Mouse (Mus musculus) lung, embryonic 14.5 days (tissue): ENCODE measurements around the gene Pdzd3. TPM values are rescaled to one million over a fixed set of nuclear protein-coding genes. Genes with fewer than 3 reads are reported as not detected.

ENCODE experiments used
- ATAC-seq: fragments of 200-750 bp; cut with Nextera tagmentation; 2 replicates; pipeline ENCODE4 v1.8.0; 2017; ENCODE audit warnings: mild to moderate bottlenecking, moderate TSS enrichment, moderate library complexity; ENCODE audit not compliant: insufficient read depth
- DNase-seq: peaks from one replicate; pipeline ENCODE4 v3.0.0-alpha.2; 2015
- H3K27ac ChIP-seq: fragments of 300-500 bp; sonication (generic); 2 replicates; pipeline ENCODE4 v1.5.1; 2014; ENCODE audit warnings: low read depth, mild to moderate bottlenecking, moderate library complexity
- H3K27me3 ChIP-seq: fragments of 300-500 bp; sonication (generic); 2 replicates; pipeline ENCODE4 v1.6.1; 2014; ENCODE audit warnings: low read length, control low read depth; ENCODE audit not compliant: insufficient read depth
- H3K36me3 ChIP-seq: fragments of 300-500 bp; sonication (generic); 2 replicates; pipeline ENCODE4 v1.6.1; 2014; ENCODE audit warnings: control low read depth; ENCODE audit not compliant: insufficient read depth
- H3K4me1 ChIP-seq: fragments of 300-500 bp; sonication (generic); 2 replicates; pipeline ENCODE4 v1.6.1; 2014; ENCODE audit warnings: antibody characterized with exemption, control low read depth; ENCODE audit not compliant: insufficient read depth
- H3K4me2 ChIP-seq: fragments of 300-500 bp; sonication (generic); 2 replicates; pipeline ENCODE4 v1.6.1; 2014; ENCODE audit warnings: mild to moderate bottlenecking
- H3K4me3 ChIP-seq: fragments of 300-500 bp; sonication (generic); 2 replicates; pipeline ENCODE4 v1.5.1; 2014; ENCODE audit warnings: low read depth, low read length
- H3K9ac ChIP-seq: fragments of 300-500 bp; sonication (generic); 2 replicates; pipeline ENCODE4 v1.6.1; 2014
- H3K9me3 ChIP-seq: fragments of 300-500 bp; sonication (generic); 2 replicates; pipeline ENCODE4 v1.6.1; 2016; ENCODE audit warnings: low read depth, low read length, control low read depth
- CTCF ChIP-seq: IDR thresholded peaks from 2 replicates; pipeline ENCODE4 v1.5.1; 2016; ENCODE audit warnings: antibody characterized with exemption, low read depth
- WGBS: fragments of 180-500 bp; shearing (Covaris S2); extraction: QIAGEN DNeasy Blood & Tissue Kit; methylation state at CpG from one replicate; pipeline ENCODE4 v1.1.7; 2014; 5-methylcytosine and 5-hydroxymethylcytosine counted together
- polyA plus RNA-seq: library from polyadenylated mRNA; unstranded; fragments of >200 nt; fragmentation: Nextera tagmentation; extraction: Ambion mirVana; gene quantifications from 2 replicates; pipeline ENCODE4 v1.2.1, GENCODE M21; 2014

Pdzd3 gene
- polyA plus RNA-seq, 1 experiment from 2014 or later: 0.13 TPM

DNA sequence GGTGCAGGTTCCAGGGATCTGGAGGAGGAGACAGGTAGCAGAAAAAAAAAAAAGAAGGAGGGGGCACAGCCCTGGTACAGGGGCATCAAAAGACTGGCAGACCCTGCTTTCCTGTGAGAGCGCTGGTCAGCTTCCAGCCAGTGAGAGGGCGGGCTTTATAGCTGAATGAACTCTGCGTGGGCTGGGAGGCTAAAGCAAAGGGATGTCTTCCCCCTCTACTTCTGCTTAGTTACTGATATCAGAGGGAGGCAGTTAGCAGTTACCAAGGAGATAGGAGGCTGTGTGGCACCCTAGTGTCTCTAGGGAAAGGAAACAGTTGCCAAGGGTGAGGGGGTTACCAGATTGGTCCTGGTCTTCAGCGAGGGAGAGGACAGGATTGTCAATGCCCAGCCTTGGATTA, 826 bp downstream of the Pdzd3 start:
- WGBS: 48% methylated on average over 4 of the region's 4 CpGs
- DNase-seq (no peak), ATAC-seq (no peak)
- no peaks in the 10 kb centered on the region for H3K36me3 ChIP-seq
- H3K9me3 ChIP-seq: no peaks in the 10 kb centered on the region
- H3K4me2 ChIP-seq: no peak overlapping the region
- no peaks in the 10 kb centered on the region for H3K27me3 ChIP-seq
- H3K4me1 ChIP-seq: no peaks in the 10 kb centered on the region
- H3K4me3 ChIP-seq: no peak overlapping the region
- no peak overlapping the region for H3K9ac ChIP-seq
- H3K27ac ChIP-seq: no peak overlapping the region
- no peak for TF ChIP-seq CTCF

DNA sequence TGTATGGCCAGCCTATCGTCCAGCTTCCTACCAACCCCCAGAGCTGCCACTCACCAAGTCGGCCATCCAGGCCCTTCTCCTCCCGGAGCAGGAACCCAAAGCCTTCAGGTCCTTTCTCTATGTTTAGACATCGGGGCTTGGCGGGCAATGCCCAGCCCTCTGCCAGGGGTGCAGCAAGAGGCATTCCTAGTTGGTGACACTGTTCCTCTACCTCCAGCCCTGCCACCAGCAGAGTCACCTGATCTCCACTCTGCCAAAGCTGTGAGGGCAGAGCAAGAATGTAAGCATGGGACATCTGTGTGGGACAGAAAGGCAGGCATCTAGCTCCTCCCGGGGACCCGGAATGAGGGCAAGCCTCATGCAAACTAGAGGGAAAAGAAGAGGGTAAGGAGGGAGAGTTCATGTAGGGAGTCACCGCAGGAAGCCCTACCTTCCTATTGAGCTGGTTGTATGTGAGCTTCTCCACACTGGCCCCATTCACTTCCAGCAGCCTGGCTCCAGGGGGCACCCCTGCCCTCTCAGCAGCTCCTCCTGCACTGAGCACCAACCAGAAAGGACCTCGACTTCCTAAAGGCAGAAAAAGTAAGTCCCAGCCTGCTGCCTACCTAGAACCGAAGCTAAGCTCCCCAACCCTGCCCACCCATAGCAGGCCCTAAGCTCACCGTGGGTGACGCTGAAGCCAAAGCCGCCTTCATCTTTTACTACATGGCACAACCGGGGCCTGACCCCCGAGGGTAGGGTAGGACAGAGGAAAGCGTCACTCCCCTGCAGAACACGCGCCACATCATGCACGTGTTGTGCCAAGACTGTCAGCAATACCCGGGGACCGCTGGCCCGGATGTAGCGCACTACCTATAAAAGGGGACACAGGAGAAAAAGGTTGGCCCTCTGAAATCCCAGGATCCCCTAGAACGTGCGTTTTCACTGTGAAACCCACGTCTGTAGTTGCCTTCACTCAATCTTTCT, 1.8 kb downstream of the Pdzd3 start:
- Histone ChIP-seq H3K36me3 (no peaks in the 10 kb centered on the region), H3K27me3 (no peaks in the 10 kb centered on the region), H3K4me2 (0 out of 2 replicates have a peak overlapping the region, but pooled peaks have one; percentile 23), H3K9me3 (no peaks in the 10 kb centered on the region), H3K4me1 (no peaks in the 10 kb centered on the region), H3K4me3 (no peak overlapping the region), H3K27ac (no peak overlapping the region), H3K9ac (no peak overlapping the region)
- DNase-seq (peak; percentile 82), ATAC-seq (peak; percentile 84)
- TF ChIP-seq CTCF: peak; percentile 73
- WGBS: 43% methylated on average over 26 of the region's 26 CpGs

DNA sequence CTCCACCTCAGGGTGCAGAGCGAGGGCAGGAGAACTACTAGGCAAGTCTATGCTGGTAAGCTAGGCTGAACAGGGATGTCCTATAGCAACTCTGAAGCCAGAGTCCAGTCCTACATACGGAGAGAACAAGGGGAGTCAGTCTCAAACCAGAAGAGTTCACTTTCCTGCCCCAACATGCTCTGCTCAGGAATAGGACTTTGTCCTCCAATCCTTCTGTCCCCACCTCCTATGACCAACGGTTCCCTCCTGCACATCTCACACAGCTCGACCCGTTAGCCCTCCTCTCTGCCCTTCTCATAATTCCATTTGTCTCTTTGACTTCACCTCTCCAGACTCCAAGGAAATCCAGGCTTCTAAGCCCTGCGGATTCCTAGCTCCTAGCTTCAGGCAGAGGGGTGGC, 3.4 kb downstream of the Pdzd3 start:
- WGBS: 71% methylated on average over 6 of the region's 6 CpGs
- H3K4me3 ChIP-seq: no peak overlapping the region
- no peaks in the 10 kb centered on the region for H3K27me3 ChIP-seq
- no peaks in the 10 kb centered on the region for H3K36me3 ChIP-seq
- TF ChIP-seq CTCF: no peak
- H3K9ac ChIP-seq: no peak overlapping the region
- H3K9me3 ChIP-seq: no peaks in the 10 kb centered on the region
- H3K4me2 ChIP-seq: no peak overlapping the region
- no peak overlapping the region for H3K27ac ChIP-seq
- no peaks in the 10 kb centered on the region for H3K4me1 ChIP-seq
- DNase-seq (no peak), ATAC-seq (no peak)

DNA sequence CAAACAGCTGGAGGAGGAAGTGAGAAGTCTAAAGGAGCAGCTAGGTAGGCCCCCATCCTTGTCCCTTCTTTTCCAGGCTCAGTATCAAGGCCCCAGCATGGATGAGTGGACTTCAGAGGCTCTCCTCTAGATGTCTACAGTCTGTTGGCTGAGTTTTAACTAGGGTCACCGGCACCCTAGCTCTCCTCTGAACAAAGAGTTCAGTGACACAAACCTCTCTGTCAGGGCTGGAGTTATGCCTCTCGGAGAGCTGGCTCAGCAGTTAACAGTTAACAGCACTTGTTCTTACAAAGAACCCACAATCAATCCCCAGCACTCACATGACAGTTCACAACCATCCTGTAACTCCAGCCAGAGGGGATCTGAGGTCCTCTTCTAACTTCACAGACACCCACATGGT, 7.7 kb downstream of the Pdzd3 start:
- Histone ChIP-seq H3K27ac (no peak overlapping the region), H3K36me3 (no peaks in the 10 kb centered on the region), H3K9ac (no peak overlapping the region), H3K4me2 (no peak overlapping the region), H3K27me3 (no peaks in the 10 kb centered on the region), H3K4me3 (no peak overlapping the region), H3K9me3 (no peaks in the 10 kb centered on the region), H3K4me1 (no peaks in the 10 kb centered on the region)
- ATAC-seq: no peak
- DNase-seq: no peak
- no peak for TF ChIP-seq CTCF
- WGBS: 51% methylated on average over 2 of the region's 2 CpGs

DNA sequence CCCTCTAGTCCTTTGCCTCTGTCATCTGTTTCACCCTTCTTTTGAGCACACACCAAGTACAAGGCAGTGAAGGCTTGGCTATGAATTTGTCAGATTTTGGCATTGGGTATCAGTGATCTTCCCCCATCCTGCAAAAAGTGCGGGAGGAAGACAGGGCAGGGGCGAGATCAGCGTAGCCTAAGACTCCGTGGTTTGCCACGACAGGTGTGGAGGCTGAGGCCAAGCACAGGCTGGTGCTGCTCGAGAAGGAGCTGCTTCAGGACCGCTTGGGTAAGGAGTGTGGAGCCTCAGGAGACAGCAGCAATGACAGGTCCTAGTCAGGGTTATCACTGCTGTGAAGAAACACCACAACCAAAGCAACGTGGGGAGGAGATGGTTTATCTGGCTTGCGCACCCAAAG, 9.9 kb downstream of the Pdzd3 start:
- ATAC-seq (no peak), DNase-seq (no peak)
- no peaks in the 10 kb centered on the region for H3K4me1 ChIP-seq
- H3K36me3 ChIP-seq: no peaks in the 10 kb centered on the region
- 52% methylated on average over 9 of the region's 9 CpGs for WGBS
- H3K27ac ChIP-seq: no peak overlapping the region
- no peak overlapping the region for H3K9ac ChIP-seq
- H3K4me3 ChIP-seq: no peak overlapping the region
- TF ChIP-seq CTCF: no peak
- H3K9me3 ChIP-seq: no peaks in the 10 kb centered on the region
- H3K27me3 ChIP-seq: no peaks in the 10 kb centered on the region
- no peak overlapping the region for H3K4me2 ChIP-seq

DNA sequence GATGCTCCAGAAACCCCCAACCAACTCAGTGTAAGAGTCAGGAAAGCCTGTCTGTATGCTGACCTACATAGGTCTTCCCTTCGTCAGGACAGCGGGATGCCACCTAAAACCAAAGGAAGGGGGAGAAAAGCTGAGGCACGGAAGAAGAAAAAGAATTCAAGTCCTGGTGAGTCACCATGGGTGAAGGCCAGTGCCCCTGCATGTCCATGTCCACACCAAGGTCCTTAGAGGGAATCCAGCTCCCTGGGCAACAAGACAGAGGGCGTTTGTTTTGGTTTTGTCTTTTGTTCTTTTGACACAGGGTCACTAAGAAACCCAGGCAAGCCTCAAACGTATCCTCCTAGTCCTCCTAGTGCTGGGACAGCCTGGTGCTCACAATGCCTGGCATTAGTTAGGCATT, 10.4 kb downstream of the Pdzd3 start:
- ATAC-seq: no peak
- no peak overlapping the region for H3K27ac ChIP-seq
- H3K9me3 ChIP-seq: no peaks in the 10 kb centered on the region
- no peak for TF ChIP-seq CTCF
- H3K4me1 ChIP-seq: no peaks in the 10 kb centered on the region
- 56% methylated on average over 5 of the region's 5 CpGs for WGBS
- no peak for DNase-seq
- no peak overlapping the region for H3K4me3 ChIP-seq
- H3K9ac ChIP-seq: no peak overlapping the region
- no peaks in the 10 kb centered on the region for H3K36me3 ChIP-seq
- no peak overlapping the region for H3K4me2 ChIP-seq
- H3K27me3 ChIP-seq: no peaks in the 10 kb centered on the region

DNA sequence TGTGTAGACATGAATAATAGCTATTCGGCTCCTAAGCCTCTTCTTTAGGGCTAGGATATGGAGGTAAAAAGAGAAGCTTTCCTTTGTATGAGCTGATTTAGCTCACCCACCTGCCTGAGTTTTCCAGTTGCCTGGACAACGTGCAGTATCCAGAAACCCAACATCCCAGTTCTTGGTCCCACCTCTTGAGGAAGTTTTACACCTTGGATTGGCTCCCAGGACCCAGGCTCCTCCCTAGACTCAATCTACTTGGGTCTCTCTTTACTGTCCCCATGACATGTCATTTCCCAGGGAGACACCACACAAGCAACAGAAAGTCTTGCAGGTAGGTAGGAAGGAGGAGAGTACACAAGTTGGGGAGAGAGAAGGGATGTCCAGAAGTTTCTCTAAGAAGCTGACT, 10.9 kb downstream of the Pdzd3 start, which contains the start of gene Ccdc153:
TSS of gene Ccdc153 (plus strand) at position 278 of the 400 bp plus-strand sequence.
- H3K4me1 ChIP-seq: no peaks in the 10 kb centered on the region
- TF ChIP-seq CTCF: no peak
- no peaks in the 10 kb centered on the region for H3K27me3 ChIP-seq
- H3K36me3 ChIP-seq: no peaks in the 10 kb centered on the region
- H3K4me3 ChIP-seq: no peak within 1 kb of the TSS
- no peak within 1 kb of the TSS for H3K9ac ChIP-seq
- DNase-seq (no peak), ATAC-seq (no peak; the same call in 1 of the 2 replicates)
- 48% methylated on average over 2 of the region's 2 CpGs for WGBS
- H3K9me3 ChIP-seq: no peaks in the 10 kb centered on the region
- no peak within 1 kb of the TSS for H3K4me2 ChIP-seq
- no peak within 1 kb of the TSS for H3K27ac ChIP-seq
